Mouse (Mus musculus): ENCODE results near the gene Tmem179b. TPM values are rescaled to one million over a fixed set of nuclear protein-coding genes. Genes with fewer than 3 reads are reported as not detected.

The Tmem179b gene
- polyA plus RNA-seq (2015; fragmentation: Nextera tagmentation; extraction: Ambion mirVana): 60.2 and 82.2 TPM in 2 replicates

DNA sequence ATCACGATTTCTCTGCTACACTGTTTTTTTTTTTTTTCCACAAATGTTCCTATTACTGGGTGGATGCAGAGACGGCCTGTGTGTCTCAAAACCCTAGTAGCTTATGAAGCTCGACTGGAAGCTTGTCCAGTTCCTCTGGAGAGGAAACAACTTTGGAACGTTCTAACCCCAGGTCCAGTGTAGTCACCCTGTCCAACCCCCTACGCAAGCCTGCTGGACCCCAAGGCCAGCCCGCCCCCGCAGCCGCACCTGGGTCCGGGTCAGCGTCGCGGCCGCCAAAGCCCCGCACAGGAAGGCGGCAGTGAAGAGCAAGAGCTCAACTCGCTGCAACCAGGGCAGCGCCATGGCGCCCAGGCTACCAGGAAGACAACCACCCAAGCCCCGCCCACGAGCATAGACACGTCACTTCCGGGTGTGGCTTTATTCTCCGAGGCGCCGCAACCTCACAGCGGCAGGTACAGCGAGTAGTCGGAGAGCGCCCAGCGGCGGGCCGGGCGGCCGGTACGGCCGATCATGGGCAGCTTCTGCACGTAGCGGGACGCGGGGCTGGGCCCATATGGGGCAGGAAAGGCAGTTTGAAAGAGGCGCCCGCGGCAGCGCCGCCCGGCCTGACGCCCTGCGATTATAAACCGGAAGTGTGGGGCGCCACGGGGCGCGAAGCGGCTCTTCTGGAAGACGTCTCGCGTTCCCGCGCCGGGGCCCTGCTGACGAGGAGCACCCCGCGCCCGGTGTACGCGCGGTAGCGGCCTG, at the start of gene Tmem179b:
Gene Tmem179b (minus strand): TSS at position 382 of the 750 bp plus-strand sequence.

DNA sequence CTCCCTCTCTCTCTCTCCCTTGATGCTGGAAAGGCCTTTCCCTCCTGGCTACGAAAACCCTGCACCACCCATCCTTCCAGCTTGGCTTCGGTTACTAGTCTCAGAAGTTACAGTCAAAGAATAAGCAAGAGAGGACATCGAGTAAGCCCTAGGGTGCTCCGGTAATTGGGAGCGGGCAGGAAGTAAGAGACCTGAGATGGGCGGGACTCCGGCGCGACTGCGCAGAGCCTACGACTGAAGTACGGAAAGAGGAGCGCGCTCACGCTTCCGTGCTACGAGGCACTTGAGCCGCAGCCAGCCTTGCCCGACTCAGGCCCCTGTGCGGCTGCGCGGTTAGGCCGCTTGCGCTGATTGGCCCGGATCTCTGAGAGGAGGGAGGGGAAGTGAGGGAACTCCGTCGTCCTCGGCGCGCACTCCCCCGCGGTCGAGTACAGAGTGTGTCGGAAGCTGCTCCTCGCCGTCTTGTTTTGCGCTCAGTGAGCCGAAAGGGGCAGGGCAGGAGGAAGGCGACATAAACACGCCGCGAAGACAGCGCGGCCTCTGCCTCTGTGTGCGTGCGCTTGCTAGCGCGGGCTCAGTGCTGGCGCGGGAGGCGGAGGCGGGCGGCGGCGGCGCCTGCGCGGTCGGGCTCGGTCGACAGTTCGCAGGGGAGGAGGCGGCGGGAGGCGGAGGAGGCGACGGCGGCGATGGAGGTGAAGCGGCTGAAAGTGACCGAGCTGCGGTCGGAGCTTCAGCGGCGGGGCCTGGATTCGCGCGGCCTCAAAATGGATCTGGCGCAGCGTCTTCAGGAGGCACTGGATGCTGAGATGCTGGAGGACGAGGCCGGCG, 45.5 kb upstream of the Tmem179b start, which contains the start of gene Hnrnpul2:
Gene Hnrnpul2 (plus strand): TSS at position 415 of the 828 bp plus-strand sequence.

DNA sequence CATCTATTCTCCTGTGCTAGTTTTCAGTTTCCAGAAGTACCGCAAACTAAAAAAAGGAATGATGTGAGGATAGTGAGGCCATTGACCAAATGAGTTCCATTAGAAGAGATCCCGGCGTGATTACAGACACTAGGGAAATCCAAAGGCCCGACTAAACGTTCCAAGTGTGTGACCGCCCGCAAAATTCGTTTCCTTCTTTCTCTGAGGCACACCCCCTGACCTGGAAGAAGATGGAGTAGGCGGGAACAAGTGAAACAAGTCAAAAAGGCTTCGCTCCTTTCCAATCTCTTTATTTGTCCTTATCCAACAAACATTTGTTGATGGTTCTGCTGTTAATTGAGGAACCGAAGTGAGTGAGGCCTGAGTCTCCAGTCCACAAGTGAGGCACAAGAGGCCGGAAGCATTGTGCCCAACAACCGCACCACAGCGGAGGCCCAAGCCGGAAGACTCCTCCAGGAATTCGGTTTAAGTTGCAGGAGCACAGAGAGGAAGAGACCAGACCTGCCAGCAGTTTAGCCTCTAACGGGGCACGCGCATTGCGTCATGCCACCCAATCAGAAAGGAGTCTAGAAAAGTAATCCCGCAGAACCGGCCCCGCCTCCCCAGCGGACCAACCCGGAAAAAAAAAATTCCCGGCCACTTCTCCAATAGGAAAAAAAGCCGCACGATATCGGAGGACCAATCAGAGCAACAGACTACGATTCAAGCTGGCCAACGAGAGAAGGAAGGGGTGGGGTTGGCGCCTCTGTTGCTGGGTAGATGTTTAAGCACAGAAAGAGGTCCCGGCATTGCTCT, 44.7 kb upstream of the Tmem179b start, which contains the start of gene Ttc9c:
Gene Ttc9c (minus strand): TSS at position 533 of the 795 bp plus-strand sequence.

DNA sequence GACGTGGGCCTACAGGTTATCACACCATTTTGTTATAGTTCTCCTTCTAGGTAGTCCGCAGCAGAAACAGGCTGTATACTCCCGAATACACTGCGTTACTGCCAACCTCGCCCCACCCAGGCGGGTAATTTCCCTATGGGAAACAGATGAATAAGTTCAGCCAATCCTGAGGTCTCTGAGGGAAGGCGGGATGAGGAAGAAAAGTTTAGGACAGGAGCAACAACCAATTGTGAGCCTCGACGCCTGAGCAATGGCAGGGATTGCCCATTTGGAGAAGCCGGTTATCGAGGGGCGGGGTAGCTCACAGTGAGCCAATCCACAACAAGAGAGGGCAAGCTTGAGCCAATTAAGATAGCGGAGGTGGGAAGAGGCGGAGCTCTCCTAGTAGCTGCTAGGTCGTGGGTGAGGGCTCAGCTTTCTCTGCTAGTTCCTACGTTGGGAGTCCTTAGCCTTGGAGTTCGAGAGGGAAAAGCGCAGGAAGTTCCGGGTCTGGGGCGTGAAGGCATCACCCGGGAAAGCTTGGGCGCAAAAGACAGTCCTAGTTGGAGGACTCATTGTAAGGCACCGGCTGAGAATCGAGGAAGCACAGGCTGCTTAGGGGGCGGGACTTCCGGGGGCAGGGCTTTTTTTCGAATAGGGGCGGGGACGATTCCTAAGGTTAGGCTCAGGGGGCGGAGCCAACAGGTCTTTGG, 28.0 kb upstream of the Tmem179b start, which contains the start of gene Zbtb3:
Gene Zbtb3 (plus strand): TSS at position 426 of the 692 bp plus-strand sequence.

DNA sequence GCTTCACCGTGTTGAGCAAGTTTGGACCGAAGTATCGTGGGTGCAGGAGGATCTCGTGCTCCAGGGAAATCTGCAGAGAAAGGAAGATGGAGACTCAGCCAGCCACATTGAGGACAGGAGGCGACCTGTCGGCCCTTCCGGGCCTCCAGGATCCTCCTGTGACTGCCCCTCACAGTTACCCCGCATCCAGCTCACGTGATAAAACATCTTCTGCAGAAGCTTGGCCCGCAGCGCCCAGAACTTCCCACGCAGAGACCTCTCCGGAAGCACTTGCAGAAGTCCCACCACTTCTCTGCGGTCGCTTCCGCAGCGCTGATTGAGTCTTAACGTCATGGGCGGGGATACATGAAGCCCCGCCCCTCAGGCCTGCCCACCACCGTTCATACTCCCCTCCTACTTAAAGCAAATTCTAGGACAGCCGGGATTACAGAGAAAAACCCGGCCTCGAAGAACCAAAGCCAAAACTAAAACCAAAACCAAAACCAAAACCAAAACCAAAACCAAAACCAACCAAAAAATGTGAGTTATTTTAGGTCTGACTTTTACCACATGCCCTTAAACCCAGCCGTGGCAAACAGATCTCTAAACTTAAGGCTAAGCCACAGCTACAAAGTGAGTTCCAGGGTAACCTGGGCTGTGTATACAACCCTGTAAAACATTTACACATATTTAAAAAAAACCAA, 24.1 kb upstream of the Tmem179b start, which contains the start of gene Polr2g:
Gene Polr2g (minus strand): TSS at position 314 of the 683 bp plus-strand sequence.

DNA sequence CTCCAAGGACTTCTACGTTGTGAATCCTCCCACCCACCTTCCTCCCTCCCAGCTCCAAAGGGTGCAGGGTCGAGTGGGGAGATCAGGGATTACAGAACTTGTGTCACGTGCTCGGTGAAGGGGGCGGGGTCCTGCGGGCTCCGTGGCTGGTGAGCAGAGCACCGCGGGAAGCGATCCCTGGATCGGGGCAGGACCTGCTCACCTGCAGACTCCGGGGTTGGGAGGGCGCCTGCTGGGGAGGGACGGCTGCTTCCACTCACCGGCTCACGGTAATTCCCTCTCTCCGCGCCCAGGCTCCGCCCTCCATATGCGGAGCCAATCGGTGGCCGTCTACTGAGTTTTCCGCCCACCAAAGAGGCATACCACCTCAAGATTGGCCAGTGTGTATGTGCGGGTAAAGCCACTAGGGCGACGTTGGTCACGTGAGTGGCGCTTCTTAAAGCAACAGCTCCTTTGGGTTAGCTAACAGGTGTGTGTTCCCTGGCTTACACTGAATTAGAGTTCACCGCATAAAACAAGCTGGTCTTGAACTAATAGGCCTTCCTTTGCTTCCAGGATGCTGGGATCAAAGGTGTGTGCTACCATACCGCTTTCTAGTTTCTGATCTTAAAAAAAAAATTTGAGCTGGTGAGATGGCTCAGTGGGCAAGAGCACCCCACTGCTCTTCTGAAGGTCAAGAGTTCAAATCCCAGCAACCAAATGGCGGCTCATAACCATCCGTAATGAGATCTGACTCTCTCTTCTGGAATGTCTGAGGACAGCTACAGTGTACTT, 11.9 kb upstream of the Tmem179b start, which contains the start of gene Taf6l:
Gene Taf6l (minus strand): TSS at position 410 of the 774 bp plus-strand sequence.

DNA sequence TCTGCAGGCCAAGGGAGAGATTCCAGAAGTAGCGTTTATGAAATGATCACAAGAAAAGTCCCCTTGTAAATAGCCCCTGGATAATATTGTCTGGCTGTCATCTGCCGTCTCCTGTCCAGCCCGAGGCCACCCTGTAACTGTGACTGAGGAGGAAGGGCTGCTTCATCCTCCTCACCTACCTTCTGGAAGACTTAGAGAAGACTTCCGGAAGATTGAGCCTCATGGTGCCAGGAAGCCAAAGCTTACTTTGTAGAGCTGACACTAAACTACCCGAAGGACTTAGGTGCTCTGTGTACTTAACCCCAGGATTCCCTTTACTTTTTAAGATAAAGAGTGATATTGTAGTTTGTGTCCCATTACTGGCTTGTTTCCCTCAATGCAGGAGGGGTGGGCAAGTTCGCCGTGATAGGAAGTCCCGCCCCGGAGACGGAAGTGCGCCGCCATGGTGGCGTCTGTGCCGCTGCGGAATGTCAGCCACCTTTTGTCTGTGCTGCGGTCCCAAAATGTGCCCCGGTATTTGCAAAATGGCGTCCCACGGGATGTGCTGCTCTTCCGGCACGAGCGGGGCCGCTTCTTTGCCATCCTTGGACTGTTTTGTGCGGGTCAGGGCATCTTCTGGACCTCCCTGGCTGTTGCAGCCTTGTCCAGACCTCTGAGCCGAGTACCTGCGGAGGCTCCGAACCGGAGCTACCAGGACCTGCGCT, 3.5 kb downstream of the Tmem179b start, which contains the start of gene Tmem223:
Gene Tmem223 (plus strand): TSS at position 430 of the 704 bp plus-strand sequence.

DNA sequence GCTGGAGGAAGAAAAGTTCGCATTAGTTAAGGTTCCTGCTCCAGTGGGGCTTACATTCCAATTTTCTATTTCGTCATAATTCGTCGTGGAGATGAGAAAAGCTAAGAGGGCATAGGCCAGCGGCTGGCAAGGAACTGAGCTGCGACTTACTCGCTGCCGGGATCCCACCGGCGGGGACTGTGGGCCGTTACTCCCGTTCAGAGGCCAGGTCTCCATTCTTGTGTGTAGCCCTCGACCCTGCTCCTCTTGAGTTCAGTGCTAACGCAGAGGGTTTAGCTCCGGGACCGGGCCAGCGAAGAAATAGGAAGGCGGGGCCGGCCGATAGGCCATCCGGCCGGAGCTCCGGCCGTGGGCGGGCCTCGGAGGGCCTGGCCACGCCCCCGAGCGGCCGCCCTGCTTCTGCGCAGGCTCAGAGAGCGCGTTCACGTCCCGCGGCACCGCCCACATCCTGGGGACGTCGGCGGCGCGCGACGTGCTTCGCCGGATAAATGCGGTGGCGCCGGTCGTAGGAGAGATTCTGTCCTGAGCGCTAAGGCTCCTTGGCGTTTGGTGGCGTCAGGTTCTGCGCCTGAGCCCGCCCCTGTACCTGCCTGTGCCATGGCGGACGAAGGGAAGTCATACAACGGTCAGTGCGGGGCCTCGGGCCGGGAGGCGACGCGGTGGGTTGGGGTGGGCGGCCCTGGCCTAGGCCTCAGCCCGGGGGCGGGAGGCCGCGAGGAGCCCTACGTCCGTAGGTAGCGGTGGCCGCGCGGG, 17.5 kb downstream of the Tmem179b start, which contains the start of gene Nxf1:
Gene Nxf1 (plus strand): TSS at position 439 of the 753 bp plus-strand sequence.

DNA sequence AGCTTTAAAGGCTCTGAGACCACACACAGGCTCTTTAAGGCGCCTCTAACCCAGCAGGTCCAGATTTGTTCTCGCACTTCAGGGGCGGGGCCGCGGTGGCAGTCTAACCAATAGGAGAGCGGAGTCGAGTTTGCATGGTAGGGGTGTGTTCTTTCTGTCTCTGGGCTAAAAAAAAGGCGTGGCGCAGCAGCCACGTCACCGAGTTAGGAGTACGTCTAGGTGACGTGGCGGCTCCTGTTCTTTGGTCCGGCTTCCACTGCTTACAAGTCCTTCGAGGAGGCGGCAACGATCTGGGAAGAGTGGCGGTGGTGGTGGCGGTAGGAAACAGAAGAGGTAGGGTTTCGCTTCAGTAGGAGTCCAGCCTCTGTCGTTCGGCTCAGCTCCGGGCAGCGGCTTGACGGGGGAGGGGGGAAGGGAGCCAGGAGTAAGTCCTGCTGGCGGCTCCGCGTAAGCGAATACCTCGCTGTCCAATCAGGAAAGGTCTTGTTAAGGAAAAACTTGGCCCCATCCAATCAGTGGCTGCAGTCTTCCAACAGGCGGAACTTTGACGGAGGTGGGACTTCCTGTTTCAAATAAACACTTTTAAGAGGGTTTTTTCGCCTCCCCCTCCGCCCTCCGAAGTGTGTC, 32.9 kb downstream of the Tmem179b start, which contains the start of gene Stx5a:
Gene Stx5a (plus strand): TSS at position 171 of the 627 bp plus-strand sequence.

DNA sequence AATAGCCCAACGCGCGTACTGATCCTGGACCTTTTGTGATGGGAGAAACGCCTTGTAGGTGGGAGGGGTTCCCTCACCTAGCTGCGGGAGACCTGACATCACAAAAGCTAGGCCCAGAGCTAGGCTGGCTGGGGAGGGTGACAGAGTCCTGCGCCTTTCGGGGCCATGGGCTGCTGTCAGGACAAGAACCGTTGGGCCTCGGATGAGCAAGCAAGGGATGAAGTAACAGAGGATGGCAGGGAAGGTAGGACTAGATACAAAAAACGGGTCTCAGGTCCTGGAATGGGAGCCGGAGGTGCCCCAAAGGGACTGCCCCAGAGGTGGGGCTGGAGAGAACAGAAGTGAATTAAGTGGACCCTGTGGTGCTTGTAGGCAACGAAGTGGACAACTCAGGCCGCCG, 33.7 kb downstream of the Tmem179b start, which contains the start of gene 1700092M07Rik:
Gene 1700092M07Rik (plus strand): TSS at position 116 of the 400 bp plus-strand sequence.

DNA sequence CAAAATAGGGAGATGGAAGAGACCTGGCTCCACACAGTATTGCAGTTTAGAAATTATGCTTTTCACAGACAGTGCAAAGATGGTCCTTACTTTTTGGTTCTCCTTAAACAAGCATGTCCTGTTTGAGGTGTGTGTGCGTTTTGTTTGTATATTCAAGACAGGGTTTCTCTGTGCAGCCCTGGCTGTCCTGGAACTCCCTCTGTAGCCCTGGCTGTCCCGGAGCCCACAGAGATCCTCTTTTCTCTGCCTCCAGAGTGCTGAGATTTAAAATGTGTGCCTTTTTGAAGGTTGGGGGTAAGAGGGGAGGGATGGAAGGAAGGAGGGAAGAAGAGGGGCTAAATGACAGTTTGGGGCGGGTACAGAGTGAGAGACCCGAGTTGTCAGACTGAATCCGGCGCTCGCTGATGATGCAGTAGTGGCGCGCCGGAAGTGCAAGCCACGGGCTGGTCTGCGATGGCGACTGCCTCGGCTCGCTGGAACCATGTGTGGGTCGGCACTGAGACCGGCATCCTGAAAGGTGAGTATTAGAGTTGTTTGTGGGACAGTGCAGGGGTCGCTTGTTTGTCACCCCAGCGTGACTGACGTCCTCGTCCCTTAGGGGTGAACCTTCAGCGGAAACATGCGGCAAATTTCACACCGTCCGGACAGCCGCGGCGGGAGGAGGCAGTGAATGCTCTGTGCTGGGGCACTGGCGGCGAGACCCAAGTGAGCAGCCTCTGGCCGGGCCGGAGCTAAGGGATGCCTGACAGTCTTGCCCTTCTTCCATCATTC, 38.7 kb downstream of the Tmem179b start, which contains the start of gene Wdr74:
Gene Wdr74 (plus strand): TSS at position 439 of the 771 bp plus-strand sequence.

DNA sequence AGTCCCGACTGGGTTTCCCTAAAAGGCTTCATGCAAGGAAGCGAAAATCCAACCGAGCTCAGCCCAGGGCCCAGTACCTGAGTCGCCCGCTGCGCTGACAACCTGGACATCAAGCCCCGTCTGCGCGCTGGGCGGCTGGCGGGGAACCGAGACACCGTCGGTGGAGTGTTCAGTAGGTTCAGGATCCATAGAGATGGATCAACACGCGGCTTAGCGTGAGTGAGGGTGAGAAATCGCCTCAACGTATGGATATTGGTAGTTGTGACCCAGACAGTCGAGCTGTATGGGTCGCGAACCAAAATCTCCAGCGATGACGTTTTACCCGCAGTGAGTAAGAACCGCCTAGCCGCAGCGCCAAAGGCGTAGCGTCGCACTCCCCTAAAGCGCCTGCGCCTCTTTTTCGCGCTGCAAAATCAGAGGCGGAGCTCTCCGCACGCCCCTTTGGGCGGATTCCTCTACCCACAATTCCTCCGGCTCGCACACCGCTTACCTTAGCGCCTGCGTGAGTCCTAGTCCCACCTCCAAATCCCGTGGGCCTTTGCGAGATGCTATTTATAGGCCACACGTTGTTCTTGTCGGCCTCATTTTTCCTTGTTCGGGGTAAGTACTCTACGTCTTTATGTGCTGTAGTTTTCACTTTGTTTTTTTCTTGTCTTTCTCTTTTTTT, 51.2 kb downstream of the Tmem179b start, which contains the start of gene Slc3a2:
Gene Slc3a2 (minus strand): TSS at position 463 of the 667 bp plus-strand sequence.

Data from urinary bladder, postnatal 0 days (tissue).